Mouse (Mus musculus) bone marrow, adult 2 months (tissue): ENCODE data around the gene Prlhr.

Source experiments
- CTCF ChIP-seq: fragments of 200-500 bp; IDR thresholded peaks from 2 replicates; pipeline ENCODE4 v1.5.1; 2011; ENCODE audit warnings: low read length, control low read depth; ENCODE audit not compliant: control insufficient read depth, insufficient read depth
- POLR2A ChIP-seq: fragments of 200-500 bp; IDR thresholded peaks from 2 replicates; pipeline ENCODE4 v1.6.1; 2011; ENCODE audit warnings: low read depth, mild to moderate bottlenecking, control low read depth, low read length, borderline replicate concordance; ENCODE audit not compliant: control insufficient read depth

GRCm38 (mm10) chr19:60485261-60485660 is 17.2 kb upstream of the Prlhr start:
- TF ChIP-seq CTCF, result no peak
- TF ChIP-seq POLR2A, result no peak
